Mouse (Mus musculus) telencephalon, adult 2 months (tissue): ENCODE measurements around the gene Duxbl3.
"Not testable (repeated sequence)": the region's sequence is repeated elsewhere in the genome, so short reads cannot be mapped to it uniquely, and the experiment has no call there.

Experiments
- DNase-seq: peaks from one replicate; pipeline ENCODE4 v3.0.0-alpha.2; 2011; ENCODE audit warnings: low read depth, low spot score

Duxbl3 gene

DNA sequence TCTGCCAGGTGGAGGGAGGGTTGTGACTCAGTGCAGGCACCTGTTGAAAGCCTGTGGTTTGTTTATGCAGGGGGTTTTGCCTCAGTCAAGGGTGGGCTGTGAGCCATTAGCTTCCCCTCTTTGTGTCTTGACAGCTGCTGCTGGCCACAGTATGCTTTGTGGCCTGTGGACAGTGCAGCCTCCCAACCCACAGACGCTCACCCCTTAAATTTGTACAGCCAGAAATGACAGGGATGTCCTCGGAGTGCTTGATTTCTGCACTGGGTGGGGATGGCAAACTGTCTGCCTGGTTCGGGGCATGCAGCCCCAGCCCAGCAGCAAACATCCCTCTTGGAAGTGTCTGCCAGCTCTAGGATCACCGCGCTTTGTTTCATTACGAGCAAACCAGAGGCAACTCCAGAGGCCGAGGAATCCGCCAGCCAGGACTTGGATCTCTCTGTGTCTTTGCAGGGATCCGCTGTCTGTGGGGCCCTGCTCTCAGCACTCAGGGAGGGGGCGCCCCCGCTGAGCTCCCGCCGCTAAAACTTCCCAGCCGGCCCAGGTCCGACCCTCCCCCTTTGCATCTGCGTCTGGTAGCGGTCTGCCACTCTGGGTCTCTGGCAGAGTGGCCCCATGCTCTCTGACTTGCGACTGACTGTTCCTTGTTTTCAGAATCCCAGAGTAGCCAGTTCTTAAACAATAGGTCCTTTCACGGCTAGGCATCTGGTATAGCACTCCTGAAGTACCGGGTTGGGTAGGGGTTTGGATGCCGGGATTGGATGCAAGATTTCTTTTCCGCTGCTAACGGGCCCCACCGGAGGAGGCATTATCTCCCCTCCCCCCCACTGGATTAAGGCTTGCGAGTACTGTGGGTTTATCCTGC, at the start of gene Duxbl3:
Gene Duxbl3, plus strand, starts transcription at position 207 of the 862 bp plus-strand sequence.
- not testable (repeated sequence) for DNase-seq

DNA sequence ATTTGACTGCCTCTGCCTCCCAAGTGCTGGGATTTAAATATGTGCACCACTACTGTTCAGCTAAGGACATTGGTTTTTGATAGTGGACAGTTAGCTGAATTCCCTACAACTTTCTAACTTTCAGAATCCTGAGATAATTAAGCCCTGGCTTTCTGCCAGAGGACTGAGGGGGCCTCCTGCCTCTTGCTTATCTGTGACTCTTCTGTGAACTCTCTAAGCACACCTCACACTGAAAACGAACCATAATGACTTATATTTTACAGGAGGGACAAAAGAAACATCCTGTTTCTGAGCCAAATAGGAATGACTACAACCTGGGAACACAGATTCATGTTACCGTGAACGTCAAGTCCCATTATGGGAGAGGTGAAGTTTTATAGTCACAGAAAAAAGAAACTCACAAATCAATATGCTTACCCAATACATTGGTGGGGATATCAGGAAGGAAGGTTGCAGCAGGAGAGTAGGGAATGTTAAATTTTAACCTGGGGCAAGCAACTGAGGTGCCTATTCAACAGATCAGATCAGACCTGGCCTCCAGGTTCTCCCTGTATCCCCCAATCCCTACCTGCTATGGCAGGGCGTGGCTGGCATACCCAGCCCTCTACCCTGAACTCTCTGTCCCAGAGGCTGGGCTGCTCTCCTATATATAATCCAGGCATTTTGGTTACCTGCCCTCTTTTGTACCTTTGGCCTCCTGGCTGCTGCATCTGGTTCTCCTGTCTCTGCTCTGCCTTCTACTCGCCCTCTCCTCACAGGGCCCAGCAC, 41.3 kb upstream of the Duxbl3 start:
- not testable (repeated sequence) for DNase-seq

DNA sequence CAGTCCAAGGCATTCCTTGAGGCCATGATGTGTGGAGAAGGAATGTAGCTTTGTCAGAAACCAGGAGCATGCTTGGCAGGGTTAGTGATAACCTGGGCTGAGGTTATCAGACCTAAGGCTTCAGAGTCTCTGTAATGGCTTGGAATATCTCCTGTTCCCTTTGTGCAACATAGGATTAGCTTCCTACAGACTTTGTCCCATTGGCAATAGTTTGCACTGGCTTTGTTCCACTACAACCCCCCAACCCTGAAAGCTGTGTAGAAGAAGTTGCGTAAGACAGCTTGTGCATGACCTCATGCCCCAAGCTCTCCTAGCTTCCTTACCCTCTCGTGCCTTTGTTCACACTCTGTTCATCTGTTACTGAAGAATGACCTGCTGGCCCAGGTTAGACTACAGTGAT, 20.6 kb upstream of the Duxbl3 start:
- DNase-seq = not testable (repeated sequence)

DNA sequence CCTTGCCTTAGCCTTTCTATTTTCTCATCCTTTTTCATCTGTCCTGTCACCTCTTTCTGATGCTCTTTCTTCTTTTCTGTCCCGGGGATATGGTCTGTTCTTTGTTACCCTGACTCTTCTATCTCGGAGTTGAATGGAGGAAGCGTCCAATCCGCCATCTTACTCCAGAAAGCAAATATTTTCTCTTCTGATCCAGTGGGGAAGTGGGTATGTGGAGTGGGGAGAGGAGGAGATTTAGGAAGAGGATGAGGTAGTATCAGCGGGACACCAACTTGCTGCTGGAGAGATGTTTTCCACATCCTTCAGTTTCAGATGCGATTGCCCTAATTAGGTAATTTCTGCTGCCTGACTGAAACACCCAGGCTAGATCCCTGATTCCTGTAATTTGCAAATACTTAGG, 967 bp downstream of the Duxbl3 start:
- not testable (repeated sequence) for DNase-seq

DNA sequence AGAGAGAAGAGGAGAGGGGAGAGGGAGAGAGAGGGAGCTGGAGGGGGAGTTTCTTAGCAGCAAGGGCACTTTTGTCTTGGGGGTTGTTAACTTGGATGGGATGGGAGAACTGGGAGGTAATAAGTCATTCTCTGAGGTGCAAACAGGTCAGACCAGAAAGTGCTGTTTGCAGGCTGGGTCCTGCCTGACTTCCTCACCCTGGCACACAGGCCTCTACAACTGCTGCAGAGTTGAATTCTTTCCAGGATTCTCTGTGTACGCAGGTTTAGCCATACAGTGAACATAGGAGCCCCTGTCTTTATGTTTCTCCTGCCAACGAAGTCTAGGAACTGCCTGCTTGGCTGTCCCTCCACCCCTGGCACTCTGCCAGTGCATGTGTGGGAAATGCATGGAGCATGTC, 29.0 kb downstream of the Duxbl3 start:
- DNase-seq = not testable (repeated sequence)

DNA sequence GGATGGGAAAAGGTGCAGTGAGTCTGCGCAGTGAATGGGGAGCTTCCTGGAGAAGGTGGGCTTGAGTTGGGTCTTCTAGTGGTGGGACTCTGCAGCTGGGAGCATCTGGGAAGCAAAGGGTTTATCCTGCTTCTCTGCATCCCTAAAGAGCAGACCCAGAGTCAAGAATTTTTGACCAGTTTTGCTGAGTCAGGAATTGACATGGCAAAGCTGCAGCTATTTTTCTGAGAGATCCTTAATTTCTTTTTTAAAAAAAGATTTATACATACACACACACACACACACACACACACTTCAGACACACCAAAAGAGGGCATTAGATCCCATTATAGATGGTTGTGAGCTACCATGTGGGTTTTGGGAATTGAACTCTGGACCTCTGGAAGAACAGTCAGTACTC, 36.1 kb downstream of the Duxbl3 start:
- DNase-seq = no peak

DNA sequence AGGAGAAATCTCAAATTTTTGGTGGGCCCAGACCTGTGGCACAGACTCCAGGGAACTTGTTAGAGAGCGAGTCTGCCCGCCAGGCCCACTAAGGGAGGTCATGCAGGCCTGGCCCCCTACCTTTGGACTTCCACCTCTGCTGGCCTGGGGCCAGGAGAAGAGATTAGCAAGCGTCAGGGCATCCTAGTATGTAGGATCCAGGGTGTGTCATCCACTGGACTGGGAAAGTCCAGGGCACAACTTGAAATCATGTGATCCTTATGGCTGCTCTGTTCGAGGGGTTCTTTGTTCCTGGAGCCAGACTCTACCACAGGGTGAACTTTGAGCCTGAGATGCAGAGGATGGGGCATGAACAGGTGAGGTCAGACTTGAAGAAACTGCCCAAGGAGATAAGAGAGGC, 39.3 kb downstream of the Duxbl3 start:
- no peak for DNase-seq

DNA sequence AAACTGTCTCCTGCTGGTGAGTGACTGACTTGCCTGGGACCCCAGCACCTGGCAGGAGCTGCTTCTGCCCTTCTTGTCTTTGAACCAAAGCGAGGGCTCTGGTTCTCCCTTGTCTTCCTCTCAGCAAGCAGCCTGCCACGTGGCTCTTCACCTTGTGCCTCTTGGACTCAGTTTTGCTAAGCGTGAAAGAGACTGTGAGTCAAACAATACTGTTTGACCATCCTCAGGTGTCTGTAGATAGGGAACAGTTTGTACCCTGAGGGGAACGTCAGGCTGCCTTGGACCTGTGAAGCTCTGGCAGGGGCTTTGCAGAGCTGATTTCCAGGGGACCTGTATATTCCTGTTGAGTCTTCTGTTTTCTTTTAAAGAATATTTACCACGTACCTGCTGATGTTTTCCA, 39.7 kb downstream of the Duxbl3 start:
- DNase-seq = no peak

DNA sequence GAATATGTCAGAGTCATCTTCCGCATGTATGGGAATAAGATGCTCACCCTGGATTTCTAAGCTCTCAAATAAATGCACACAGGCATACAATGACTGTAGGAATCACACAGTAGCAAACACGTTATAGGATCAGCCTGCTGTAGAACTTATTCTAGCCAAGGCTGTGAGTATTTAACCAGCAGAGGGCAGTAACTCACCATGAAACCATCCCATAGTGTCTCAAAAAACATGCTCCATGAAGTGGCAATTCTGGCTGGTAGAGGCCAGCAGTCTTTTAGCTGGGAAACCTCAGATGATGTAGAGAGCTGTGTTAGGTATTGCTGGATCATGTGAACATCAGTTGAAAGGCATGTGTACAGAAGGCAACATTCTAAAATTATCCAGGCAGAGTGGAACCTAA, 45.3 kb downstream of the Duxbl3 start:
- DNase-seq = peak; percentile 63

DNA sequence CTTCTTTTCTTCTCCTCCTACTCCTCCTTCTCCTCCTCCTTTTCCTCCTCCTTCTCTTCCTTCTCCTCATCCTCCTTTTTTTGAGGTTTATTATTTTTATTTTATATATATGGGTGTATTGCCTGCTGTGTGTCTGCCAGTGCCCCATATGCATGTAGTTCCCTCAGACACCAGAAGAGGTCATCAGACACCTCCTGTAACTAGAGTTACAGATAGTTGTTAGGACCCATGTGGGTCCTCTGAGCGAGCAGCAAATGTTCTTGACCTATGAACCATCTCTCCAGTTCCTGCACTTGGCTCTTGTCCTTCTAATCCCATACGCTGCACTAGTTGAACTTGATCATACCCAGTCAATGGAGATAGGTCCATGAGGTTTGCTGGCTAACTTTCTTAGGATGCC, 48.3 kb downstream of the Duxbl3 start:
- no peak for DNase-seq

DNA sequence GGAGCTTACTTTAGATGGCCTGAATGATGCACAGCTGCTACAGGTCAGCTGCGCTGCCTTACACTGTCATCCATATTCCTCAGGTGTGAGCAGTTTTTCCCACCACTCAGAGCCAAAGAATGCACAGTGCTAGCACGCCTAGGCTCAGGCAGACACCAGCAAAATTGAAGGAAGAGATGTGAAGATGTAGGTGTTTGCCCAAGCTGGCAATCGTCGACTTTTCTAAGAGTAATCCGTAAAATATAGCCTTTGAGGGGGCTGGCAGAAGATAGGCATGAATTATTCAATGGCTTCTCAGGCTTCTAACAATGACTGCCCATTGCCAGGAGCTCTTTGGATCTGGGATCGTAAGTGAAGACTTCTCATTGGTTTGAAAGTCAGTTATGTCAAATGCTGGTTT, 51.1 kb downstream of the Duxbl3 start:
- peak; percentile 62 for DNase-seq

DNA sequence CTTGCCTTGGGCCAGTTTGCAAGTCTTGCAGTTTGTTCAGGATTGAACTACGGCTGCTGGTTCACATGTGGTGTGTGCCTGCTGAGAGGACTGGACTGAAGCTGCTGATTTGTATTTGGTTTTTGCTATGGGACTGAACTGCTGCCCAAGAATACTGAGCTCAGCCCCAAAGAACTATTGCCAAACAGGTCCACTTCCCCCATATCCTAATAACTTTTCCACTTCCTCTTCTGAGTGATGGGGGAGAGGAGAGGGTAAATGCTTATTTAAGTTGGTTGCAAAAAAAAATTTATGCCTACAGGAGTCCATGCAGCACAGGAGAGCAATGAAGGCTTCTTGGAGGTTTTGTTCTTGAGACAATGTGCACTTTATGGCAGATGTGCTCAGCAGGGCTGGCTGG, 51.7 kb downstream of the Duxbl3 start:
- no peak for DNase-seq

DNA sequence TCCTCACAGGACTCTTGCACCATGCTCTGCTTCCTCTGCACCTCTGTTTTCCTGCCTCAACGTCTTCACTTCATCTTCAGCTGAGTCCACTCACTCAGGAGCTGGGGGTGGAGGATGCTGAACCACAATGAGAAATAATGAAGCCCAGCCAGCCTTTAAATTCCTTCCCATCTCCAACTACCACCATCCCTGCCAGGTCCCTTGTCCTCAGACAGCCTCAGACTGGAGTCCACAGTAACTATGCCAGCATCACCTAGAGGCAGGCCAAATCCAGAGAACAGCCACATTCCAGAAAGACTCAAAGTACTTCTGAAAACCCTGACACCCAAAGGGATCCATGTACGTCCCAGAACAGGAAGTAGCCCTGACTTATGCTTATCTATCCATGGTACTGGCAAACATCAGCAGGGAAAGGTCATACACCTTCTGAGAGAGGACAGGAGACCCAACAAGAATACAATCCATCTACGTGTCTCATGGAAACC, 58.5 kb downstream of the Duxbl3 start:
- no peak for DNase-seq
